Mouse (Mus musculus) midbrain, embryonic 11.5 days (tissue): ENCODE data around the gene Zfp882. TPM values are rescaled to one million over a fixed set of nuclear protein-coding genes. Genes with fewer than 3 reads are reported as not detected.
"Not testable (repeated sequence)": the region's sequence is repeated elsewhere in the genome, so short reads cannot be mapped to it uniquely, and the experiment has no call there.

Experiments used
- ATAC-seq: fragments of 200-750 bp; cut with Nextera tagmentation; 2 replicates; pipeline ENCODE4 v1.8.0; 2017; ENCODE audit warnings: moderate TSS enrichment, moderate library complexity; ENCODE audit not compliant: low FRiP score
- DNase-seq: peaks from one replicate; pipeline ENCODE4 v3.0.0; 2015; ENCODE audit warnings: low spot score; ENCODE audit errors: missing footprints
- H3K27ac ChIP-seq: fragments of 300-500 bp; sonication (generic); 2 replicates; pipeline ENCODE4 v1.5.1; 2014; ENCODE audit warnings: low read depth, low read length
- H3K27me3 ChIP-seq: fragments of 300-500 bp; sonication (generic); 2 replicates; pipeline ENCODE4 v1.6.1; 2014; ENCODE audit warnings: mild to moderate bottlenecking, low read length, moderate library complexity, mixed read lengths; ENCODE audit not compliant: control insufficient read depth, insufficient read depth
- H3K36me3 ChIP-seq: fragments of 300-500 bp; sonication (generic); 2 replicates; pipeline ENCODE4 v1.6.1; 2014; ENCODE audit warnings: mild to moderate bottlenecking, low read length, moderate library complexity, mixed read lengths; ENCODE audit not compliant: control insufficient read depth, insufficient read depth
- H3K4me1 ChIP-seq: fragments of 300-500 bp; sonication (generic); 2 replicates; pipeline ENCODE4 v1.6.1; 2014; ENCODE audit warnings: low read length; ENCODE audit not compliant: control insufficient read depth, insufficient read depth
- H3K4me2 ChIP-seq: fragments of 300-500 bp; sonication (generic); 2 replicates; pipeline ENCODE4 v1.6.1; 2014; ENCODE audit warnings: mild to moderate bottlenecking, moderate library complexity
- H3K4me3 ChIP-seq: fragments of 300-500 bp; sonication (generic); 2 replicates; pipeline ENCODE4 v1.5.1; 2014; ENCODE audit warnings: low read depth, low read length
- H3K9ac ChIP-seq: fragments of 300-500 bp; sonication (generic); 2 replicates; pipeline ENCODE4 v1.6.1; 2014; ENCODE audit warnings: low read length
- H3K9me3 ChIP-seq: fragments of 300-500 bp; sonication (generic); 2 replicates; pipeline ENCODE4 v1.6.1; 2016; ENCODE audit warnings: low read length; ENCODE audit not compliant: control insufficient read depth
- WGBS: fragments of 180-500 bp; shearing (Covaris S2); extraction: QIAGEN DNeasy Blood & Tissue Kit; methylation state at CpG from one replicate; pipeline ENCODE4 v1.1.7; 2014; 5-methylcytosine and 5-hydroxymethylcytosine counted together
- polyA plus RNA-seq: library from polyadenylated mRNA; unstranded; fragments of >200 nt; fragmentation: Nextera tagmentation; extraction: Ambion mirVana; gene quantifications from 2 replicates; pipeline ENCODE4 v1.2.1, GENCODE M21; 2014

The Zfp882 gene
- polyA plus RNA-seq, result 7.2 and 9.2 TPM in 2 replicates

DNA sequence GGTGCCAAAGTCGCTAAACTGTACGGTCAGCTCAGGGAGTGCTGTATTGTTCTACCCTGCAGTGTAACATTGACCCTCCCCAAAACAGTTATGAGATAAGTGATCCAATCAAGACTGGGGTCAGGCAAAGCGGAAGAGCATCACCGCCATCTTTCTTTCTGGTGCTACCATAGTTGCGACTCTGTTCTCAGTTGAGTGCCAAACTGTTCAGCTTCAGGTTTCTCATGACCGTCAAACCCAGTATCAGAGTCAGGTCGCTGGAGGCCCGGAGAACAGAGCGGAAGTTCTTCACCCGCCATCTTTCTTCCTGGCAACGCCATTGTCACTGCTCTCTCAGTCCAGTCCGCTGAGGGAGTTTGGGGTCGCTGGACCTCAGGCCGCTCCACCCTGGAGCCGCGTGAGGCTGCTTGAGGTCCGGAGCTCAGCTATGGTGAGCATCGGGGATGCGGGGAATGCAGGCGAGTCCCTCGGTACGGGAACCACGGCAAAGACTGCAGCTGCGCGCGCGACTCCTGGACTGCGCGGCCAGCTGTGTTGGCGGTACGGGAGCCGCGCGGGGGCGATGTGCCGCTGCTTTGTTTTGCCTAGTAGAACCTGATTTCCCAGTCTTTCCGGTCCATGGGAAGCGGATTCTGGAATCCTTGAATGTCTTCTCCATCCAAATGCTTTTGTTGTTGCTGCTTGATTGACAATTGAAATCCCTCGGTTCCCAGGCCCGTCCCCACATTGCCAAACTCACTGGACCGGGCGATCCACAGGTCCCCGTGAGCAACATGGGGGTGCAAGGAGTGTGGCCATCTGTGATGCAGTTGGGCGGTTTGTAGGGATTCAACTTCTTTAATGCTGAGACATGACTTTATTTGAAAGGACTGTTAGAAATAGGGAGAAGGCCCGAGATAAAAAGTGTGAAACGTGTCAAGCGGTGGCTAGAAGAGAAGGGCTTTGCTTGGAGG lies at the start of gene Zfp882, which contains the start of gene Zfp617:
Gene Zfp882, plus strand, starts transcription at position 300 of the 953 bp plus-strand sequence.
Gene Zfp617, plus strand, starts transcription at position 327 of the 953 bp plus-strand sequence.
- H3K9ac ChIP-seq, result peak within 1 kb of the TSS; percentile 92
- peak within 1 kb of the TSS; percentile 59 for H3K4me3 ChIP-seq
- DNase-seq (peak; percentile 99), ATAC-seq (peak; percentile 96)
- H3K9me3 ChIP-seq, result no peaks in the 10 kb centered on the region
- H3K27me3 ChIP-seq, result no peaks in the 10 kb centered on the region
- H3K36me3 ChIP-seq, result peaks cover under 1% of the 10 kb centered on the region; the same call in 1 of the 2 replicates
- 5% methylated on average over 47 of the region's 47 CpGs for WGBS
- H3K4me1 ChIP-seq, result no peaks in the 10 kb centered on the region
- H3K27ac ChIP-seq, result peak within 1 kb of the TSS; percentile 97
- peak within 1 kb of the TSS; percentile 42 for H3K4me2 ChIP-seq

DNA sequence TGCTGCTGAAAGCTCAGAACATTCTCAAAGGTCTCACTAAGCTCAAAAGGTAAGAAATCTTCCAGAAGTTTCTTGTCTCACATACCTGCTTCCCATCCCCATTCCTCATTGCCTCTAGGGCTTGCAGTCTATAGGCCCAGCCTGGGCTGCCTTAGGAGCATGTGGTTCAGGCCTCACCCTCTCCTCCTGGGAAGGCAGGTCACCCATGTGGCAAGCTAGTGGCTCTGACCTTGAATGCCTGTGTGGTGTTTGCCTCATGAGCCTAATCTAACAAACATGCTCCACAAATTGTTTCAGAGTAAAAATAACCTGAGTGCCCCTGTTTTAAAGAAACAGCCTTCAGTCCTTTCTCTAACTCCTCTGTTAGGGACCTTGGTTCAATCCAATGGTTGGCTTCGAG lies 46.9 kb upstream of the Zfp882 start:
- not testable (repeated sequence) for H3K9ac ChIP-seq, H3K36me3 ChIP-seq, H3K27me3 ChIP-seq, H3K9me3 ChIP-seq, ATAC-seq, H3K4me3 ChIP-seq, H3K4me2 ChIP-seq, H3K4me1 ChIP-seq, DNase-seq, H3K27ac ChIP-seq
- 100% methylated on average over 1 of the region's 1 CpGs for WGBS

DNA sequence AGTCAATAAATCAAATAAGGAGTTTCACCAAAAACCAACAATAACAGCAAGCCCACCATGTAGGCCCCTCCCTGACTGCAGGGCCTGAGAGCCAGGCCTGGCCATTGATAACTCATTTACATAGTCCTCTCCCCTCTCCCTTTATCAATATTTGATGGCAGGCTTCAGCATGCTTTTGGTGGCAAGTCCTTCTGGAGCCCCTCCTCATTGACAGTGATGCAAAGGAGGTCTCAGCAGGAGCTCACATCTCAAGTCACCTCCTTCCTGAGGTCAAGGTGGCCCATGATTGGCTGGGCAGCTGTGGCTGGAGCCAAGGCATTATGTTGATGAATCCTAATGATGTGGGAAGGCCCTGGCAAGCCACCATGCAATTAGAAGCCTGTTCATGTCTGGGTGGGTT lies 46.4 kb upstream of the Zfp882 start:
- H3K36me3 ChIP-seq, ATAC-seq, H3K27me3 ChIP-seq: not testable (repeated sequence)

DNA sequence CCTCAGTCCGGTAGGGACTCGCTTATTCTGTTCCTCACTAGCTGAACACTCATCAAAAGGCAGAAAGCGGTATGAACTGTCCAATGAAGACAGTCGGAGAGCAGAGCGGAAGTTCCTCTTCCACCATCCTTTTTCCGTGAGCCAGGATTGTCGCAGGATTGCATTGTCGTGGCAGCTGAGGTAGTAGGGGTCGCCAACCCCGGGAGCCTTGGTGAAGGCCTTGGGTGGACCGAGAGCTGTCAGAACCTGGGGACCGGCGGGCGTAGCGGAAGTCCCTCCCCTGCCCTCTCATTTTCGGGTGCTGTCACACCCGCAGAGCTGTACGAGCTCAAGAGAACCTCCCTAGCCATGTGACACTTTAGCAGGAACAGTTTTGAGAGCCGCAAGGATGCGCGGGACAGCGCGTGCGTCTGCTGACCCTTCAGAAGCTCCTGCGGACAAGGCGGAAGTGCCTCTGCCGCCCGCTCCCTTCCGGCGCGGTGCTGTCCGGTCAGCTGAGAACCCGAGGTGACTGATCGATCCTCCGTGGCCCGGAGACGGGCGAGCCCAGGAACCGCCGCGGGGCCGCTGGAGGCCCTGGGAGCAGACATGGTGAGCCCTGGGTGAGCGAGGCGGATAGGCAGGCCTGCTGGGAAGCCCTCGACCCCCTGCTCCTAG lies 26.7 kb upstream of the Zfp882 start, which contains the start of gene Zfp709:
Gene Zfp709, plus strand, starts transcription at position 402 of the 657 bp plus-strand sequence.
- ATAC-seq (peak; percentile 95), DNase-seq (peak; percentile 96)
- Histone ChIP-seq H3K27me3 (no peaks in the 10 kb centered on the region), H3K9me3 (peaks cover 14% of the 10 kb centered on the region), H3K27ac (peak within 1 kb of the TSS; percentile 17; the same call in 1 of the 2 replicates), H3K4me1 (peaks cover 3% of the 10 kb centered on the region; the same call in 1 of the 2 replicates), H3K36me3 (peaks cover 7% of the 10 kb centered on the region; the same call in 1 of the 2 replicates), H3K4me3 (peak within 1 kb of the TSS; percentile 51), H3K9ac (peak within 1 kb of the TSS; percentile 82), H3K4me2 (peak within 1 kb of the TSS; percentile 88)
- 6% methylated on average over 45 of the region's 45 CpGs for WGBS

More for the DNA sequence above, 46.4 kb upstream of the Zfp882 start:
- DNase-seq, H3K4me1 ChIP-seq, H3K27ac ChIP-seq, H3K9me3 ChIP-seq, H3K4me3 ChIP-seq, H3K9ac ChIP-seq, H3K4me2 ChIP-seq: not testable (repeated sequence)

DNA sequence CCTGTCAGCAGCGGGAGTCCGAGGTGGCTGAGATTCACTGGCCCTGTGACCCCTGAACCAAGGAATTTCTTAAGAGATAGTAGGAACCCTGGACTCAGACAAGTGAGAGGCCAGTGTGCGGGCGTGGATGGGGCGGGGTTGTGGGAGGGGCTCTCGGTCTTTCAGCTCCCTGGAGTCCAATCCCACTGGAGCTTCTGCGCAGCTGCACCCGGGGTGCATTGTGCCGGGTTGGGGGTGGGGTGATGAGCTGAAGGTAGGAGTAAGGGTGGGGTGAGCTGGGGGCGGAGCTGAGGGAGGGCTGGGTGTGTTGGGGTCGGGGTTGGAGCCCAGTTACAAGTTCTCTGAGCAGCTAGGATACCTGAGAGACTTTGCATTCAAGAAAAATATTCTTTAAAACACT lies 7.7 kb upstream of the Zfp882 start:
- H3K4me2 ChIP-seq, H3K36me3 ChIP-seq, H3K4me3 ChIP-seq, H3K4me1 ChIP-seq, ATAC-seq, H3K9ac ChIP-seq, H3K27me3 ChIP-seq, H3K27ac ChIP-seq, H3K9me3 ChIP-seq: not testable (repeated sequence)
- 46% methylated on average over 11 of the region's 11 CpGs for WGBS
- peak; percentile 72 for DNase-seq

DNA sequence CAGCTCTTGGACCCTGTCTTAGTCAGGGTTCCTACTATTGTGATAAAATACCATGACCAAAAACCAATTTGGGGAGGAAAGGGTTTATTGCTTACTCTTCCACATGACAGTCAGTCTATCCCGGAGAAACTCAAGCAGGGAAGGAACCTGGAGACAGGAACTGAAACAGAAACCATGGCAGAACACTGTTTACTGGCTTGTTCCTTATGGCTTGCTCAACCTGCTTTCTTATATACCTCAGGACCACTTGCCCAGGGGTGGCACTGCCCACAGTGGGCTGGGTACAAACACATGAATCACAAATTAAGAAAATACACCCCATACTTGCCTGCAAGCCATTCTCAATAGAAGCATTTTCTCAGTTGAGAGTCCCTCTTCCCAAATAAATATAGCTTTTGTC lies 5.3 kb upstream of the Zfp882 start:
- H3K27me3 ChIP-seq, H3K4me2 ChIP-seq, H3K4me3 ChIP-seq, ATAC-seq, H3K9me3 ChIP-seq, H3K27ac ChIP-seq, H3K36me3 ChIP-seq, H3K4me1 ChIP-seq, H3K9ac ChIP-seq: not testable (repeated sequence)
- WGBS, result 77% methylated on average over 1 of the region's 1 CpGs
- peak; percentile 17 for DNase-seq

DNA sequence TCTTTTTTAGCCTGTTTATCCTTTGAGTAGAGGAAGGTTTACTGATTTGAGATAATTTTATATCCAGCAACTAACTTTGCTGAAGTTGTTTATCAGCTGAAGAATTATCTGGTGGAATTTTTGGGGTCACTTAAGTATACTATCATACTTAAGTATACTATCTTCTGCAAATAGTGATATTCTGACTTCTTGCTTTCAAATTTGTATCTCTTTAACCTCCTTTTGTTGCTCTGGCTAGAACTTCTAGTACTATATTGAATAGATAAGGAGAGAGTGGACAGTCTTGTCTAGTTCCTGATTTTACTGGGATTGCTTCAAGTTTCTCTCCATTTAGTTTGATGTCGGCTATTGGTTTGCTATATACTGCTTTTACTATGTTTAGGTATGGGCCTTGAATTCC lies 1.6 kb upstream of the Zfp882 start:
- Histone ChIP-seq H3K4me2 (no peak overlapping the region), H3K4me1 (no peaks in the 10 kb centered on the region), H3K27me3 (no peaks in the 10 kb centered on the region), H3K4me3 (no peak overlapping the region), H3K36me3 (no peaks in the 10 kb centered on the region), H3K9me3 (no peaks in the 10 kb centered on the region), H3K27ac (no peak overlapping the region), H3K9ac (no peak overlapping the region)
- ATAC-seq, result no peak
- WGBS, result 100% methylated on average over 1 of the region's 1 CpGs
- peak; percentile 31 for DNase-seq

DNA sequence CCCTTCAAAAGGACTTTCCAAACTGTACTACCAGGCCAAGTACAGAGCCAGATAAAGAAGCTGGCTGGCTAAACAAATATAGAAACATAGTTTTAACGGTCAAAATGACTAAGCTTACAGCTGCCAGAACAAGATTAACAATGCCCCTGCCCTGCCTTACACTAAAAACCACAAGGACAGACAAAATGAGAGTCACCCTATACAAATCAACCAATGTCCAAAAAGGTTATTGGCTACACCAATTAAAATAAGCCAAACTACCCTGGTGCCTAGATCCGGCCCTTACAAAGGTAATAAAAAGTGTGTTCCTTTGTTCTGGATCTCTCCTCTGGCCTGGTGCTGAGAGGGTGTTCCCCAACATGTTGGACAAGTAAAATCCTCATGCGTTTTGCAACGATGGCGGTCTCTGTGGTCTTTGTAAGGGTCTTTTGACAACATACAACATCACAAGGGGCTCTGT lies 580 bp upstream of the Zfp882 start:
- H3K4me2 ChIP-seq, result peak overlapping the region; percentile 42
- DNase-seq (no peak), ATAC-seq (no peak)
- 97% methylated on average over 5 of the region's 5 CpGs for WGBS
- H3K9ac ChIP-seq, result peak overlapping the region; percentile 92; the same call in 1 of the 2 replicates
- H3K4me3 ChIP-seq, result peak overlapping the region; percentile 59
- no peaks in the 10 kb centered on the region for H3K9me3 ChIP-seq
- no peaks in the 10 kb centered on the region for H3K36me3 ChIP-seq
- H3K27ac ChIP-seq, result 0 out of 2 replicates have a peak overlapping the region, but pooled peaks have one; percentile 15
- H3K27me3 ChIP-seq, result no peaks in the 10 kb centered on the region
- no peaks in the 10 kb centered on the region for H3K4me1 ChIP-seq
